Comparison of ENCODE assay signal across 9 mouse cellular contexts in the genomic region with DNA sequence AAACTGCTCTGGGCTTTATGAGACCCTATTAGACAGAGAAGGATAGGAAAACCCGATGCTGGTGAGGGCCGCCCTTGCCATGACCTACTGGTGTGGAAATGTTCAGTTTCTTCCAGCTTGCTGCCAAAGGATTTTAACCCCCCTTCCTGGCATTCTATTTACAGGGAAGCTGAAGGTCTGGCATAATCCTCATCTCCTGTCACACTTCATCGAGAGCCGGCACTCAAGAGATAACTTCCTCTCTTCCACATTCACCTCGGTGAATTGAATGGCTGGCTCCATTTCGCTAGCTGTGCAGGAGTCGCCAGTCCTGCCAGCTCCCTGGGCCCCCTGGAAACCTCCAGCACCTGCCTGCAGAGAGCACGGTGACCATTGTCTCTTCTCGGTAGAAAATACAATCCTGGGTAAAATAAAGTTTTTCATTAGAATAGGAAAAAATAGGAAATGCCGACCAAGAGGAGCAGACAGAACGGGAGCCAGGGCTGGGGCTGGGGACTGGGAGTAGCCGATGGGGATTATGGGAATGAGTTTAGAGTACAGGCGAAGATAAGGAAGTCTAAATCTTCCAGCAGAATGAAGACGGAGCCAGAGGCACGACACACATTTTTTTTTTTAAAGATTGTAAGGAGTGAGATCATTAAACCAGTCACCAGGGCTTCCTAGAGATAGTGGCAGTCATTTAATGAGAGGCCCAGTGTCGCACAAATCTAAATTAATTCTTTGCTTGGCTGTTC.
DNase-seq lines count a peak whose midpoint lies in the region; ATAC-seq lines count a peak whose summit lies in the region.
"Had no signal": no experiment of that assay in that cellular context is flagged by ENCODE, and none has a peak within 500 bp of the region (broad histone marks: within the 10 kb centered on the region; RNA-seq: fewer than 3 reads in every experiment).

No protein-coding gene starts in this region.

- H3K4me1 ChIP-seq in kidney, embryonic 14.5 days (ENCODE audit: control insufficient read depth, insufficient read depth, low read length), result peaks cover 19% of the 10 kb centered on the region
- peaks cover 57% of the 10 kb centered on the region for H3K4me1 ChIP-seq in heart, embryonic 13.5 days

- no peak overlapping the region for H3K4me2 ChIP-seq in kidney, embryonic 14.5 days (replicated peaks; ENCODE audit: low read depth, low read length)
- H3K4me2 ChIP-seq in heart, embryonic 13.5 days, result peak overlapping the region; percentile 55

- H3K27ac ChIP-seq in kidney, embryonic 14.5 days (ENCODE audit: low read depth, low read length), result 0 out of 2 replicates have a peak overlapping the region, but pooled peaks have one; percentile 12
- H3K27ac ChIP-seq in heart, embryonic 13.5 days (replicated peaks), result peak overlapping the region; percentile 92

- ATAC-seq in kidney, embryonic 14.5 days (ENCODE audit: low FRiP score, low TSS enrichment), result no peak
- peak; percentile 26; the same call in 1 of the 2 replicates for ATAC-seq in heart, embryonic 13.5 days (ENCODE audit: extremely low read depth, insufficient number of reproducible peaks, low FRiP score, low TSS enrichment)

- no peak overlapping the region for H3K9ac ChIP-seq in kidney, embryonic 14.5 days (ENCODE audit: low read depth, low read length)
- peak overlapping the region; percentile 60 for H3K9ac ChIP-seq in heart, embryonic 13.5 days

- H3K9me3 ChIP-seq in kidney, embryonic 14.5 days (ENCODE audit: control insufficient read depth, low read length), result no peaks in the 10 kb centered on the region
- H3K9me3 ChIP-seq in heart, embryonic 13.5 days, result no peaks in the 10 kb centered on the region

- no peaks in the 10 kb centered on the region for H3K36me3 ChIP-seq in kidney, embryonic 14.5 days (ENCODE audit: control insufficient read depth, insufficient read depth, low read length)
- H3K36me3 ChIP-seq in heart, embryonic 13.5 days, result no peaks in the 10 kb centered on the region

- H3K27me3 ChIP-seq in kidney, embryonic 14.5 days (ENCODE audit: control insufficient read depth, insufficient read depth, low read length), result no peaks in the 10 kb centered on the region
- no peaks in the 10 kb centered on the region for H3K27me3 ChIP-seq in heart, embryonic 13.5 days (replicated peaks)

- no peak overlapping the region for H3K4me3 ChIP-seq in kidney, embryonic 14.5 days (ENCODE audit: low read length)
- H3K4me3 ChIP-seq in heart, embryonic 13.5 days, result peak overlapping the region; percentile 22

- WGBS in kidney, embryonic 14.5 days, result 43% methylated on average over 16 of the region's 16 CpGs
- 11% methylated on average over 16 of the region's 16 CpGs for WGBS in heart, embryonic 13.5 days

- DNase-seq in kidney, adult 18-20 months, result no peak
- DNase-seq in Muller cell, postnatal 12 days (ENCODE audit: inconsistent ontology term), result peak; percentile 31
- peak; percentile 23 for DNase-seq in kidney, postnatal 14 days
- DNase-seq in layer of hippocampus, postnatal 10 days (ENCODE audit: low spot score in 2 of 2), result no peak
- no peak for DNase-seq in yolk sac, embryonic 10.5 days (ENCODE audit: low spot score)
- no peak for DNase-seq in cerebellum, adult 8-10 months
- DNase-seq: cerebellum, postnatal 25 days had no signal

Comparison
In these comparisons a context has a peak if more than half of its experiments do, and no peak if none do; other contexts are left out.
1. DNase-seq: peak in Muller cell, postnatal 12 days (single experiment) and kidney, postnatal 14 days (single experiment); none in kidney, adult 18-20 months (single experiment), layer of hippocampus, postnatal 10 days (0 of 2), yolk sac, embryonic 10.5 days (single experiment) and cerebellum, adult 8-10 months (single experiment).